Mouse (Mus musculus) C2C12 (cell line): ENCODE results near the gene Rdm1. TPM values are rescaled to one million over a fixed set of nuclear protein-coding genes. Genes with fewer than 3 reads are reported as not detected.

ENCODE experiments used
- H3K27me3 ChIP-seq: one replicate; pipeline ENCODE4 v1.6.1; 2011; ENCODE audit not compliant: control insufficient read depth, insufficient read depth, insufficient read length
- H3K36me3 ChIP-seq: one replicate; pipeline ENCODE4 v1.6.1; 2011; ENCODE audit not compliant: control insufficient read depth, insufficient read depth
- H3K4me3 ChIP-seq: one replicate; pipeline ENCODE4 v1.5.1; 2011; ENCODE audit warnings: mild to moderate bottlenecking, control low read depth; ENCODE audit not compliant: poor library complexity, insufficient read depth, severe bottlenecking
- H3K79me2 ChIP-seq: one replicate; pipeline ENCODE4 v1.6.1; 2011; ENCODE audit not compliant: control insufficient read depth, insufficient read depth
- H3K79me3 ChIP-seq: one replicate; pipeline ENCODE4 v1.6.1; 2011; ENCODE audit warnings: low read depth, control low read depth
- H3ac ChIP-seq: one replicate; pipeline ENCODE3; 2011; ENCODE audit warnings: low read depth; ENCODE audit not compliant: control insufficient read depth, insufficient read length
- CEBPB ChIP-seq: IDR thresholded peaks from one replicate; pipeline ENCODE4 v1.6.1; 2011; ENCODE audit warnings: low read depth, mild to moderate bottlenecking, control low read depth, moderate library complexity
- CTCF ChIP-seq: IDR thresholded peaks from one replicate; pipeline ENCODE4 v1.5.1; 2011; ENCODE audit not compliant: control insufficient read depth, insufficient read depth, insufficient read length
- FOSL1 ChIP-seq: IDR thresholded peaks from one replicate; pipeline ENCODE4 v1.8.0; 2011; ENCODE audit warnings: mild to moderate bottlenecking, low read length; ENCODE audit not compliant: poor library complexity, insufficient read depth, severe bottlenecking
- MAX ChIP-seq: IDR thresholded peaks from one replicate; pipeline ENCODE4 v1.6.1; 2011; ENCODE audit warnings: mild to moderate bottlenecking, control low read depth
- MYOD1 ChIP-seq: IDR thresholded peaks from one replicate; pipeline ENCODE4 v1.6.1; 2011; ENCODE audit warnings: low read depth; ENCODE audit not compliant: control insufficient read depth, insufficient read length
- MYOG ChIP-seq: IDR thresholded peaks from one replicate; pipeline ENCODE4 v1.6.1; 2011; ENCODE audit not compliant: control insufficient read depth, insufficient read length; ENCODE audit errors: extremely low read depth
- USF1 ChIP-seq: IDR thresholded peaks from one replicate; pipeline ENCODE4 v1.6.1; 2011; ENCODE audit warnings: low read depth, mild to moderate bottlenecking, control low read depth, moderate library complexity
- polyA plus RNA-seq: library from polyadenylated mRNA; unstranded; fragments of >200 nt; fragmentation: generic; extraction: Trizol; gene quantifications from one replicate; pipeline ENCODE4 v1.2.1, GENCODE M21; 2012; ENCODE audit warnings: missing spikeins

Gene Rdm1
- polyA plus RNA-seq, 1 experiment, result 9.5 TPM

DNA sequence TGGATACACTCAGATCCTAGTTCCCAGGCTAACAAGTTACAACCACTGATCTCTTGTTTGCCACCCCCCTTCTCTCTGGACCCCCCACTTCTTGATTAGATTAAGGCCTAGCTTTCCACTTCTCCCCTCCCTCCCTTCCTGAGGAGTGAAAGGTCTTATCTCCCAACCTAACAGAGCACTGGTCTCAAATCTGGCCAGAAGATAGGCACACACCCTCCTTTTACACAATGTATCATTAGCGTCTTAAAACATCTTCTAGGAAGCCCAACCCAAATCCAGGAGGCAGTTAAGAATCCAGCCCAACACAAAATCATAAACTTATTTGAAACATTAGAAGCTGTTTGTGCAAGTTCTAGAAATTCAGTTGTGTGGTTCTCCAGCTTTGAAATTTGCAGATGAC, 43.3 kb downstream of the Rdm1 start:
- no peaks in the 10 kb centered on the region for H3K27me3 ChIP-seq
- no peaks in the 10 kb centered on the region for H3K36me3 ChIP-seq
- no peaks in the 10 kb centered on the region for H3K79me2 ChIP-seq
- no peak overlapping the region for H3ac ChIP-seq
- no peak for TF ChIP-seq FOSL1
- no peak for TF ChIP-seq CEBPB
- no peak for TF ChIP-seq MYOD1
- TF ChIP-seq USF1, result no peak
- TF ChIP-seq MAX, result no peak
- no peak for TF ChIP-seq CTCF
- TF ChIP-seq MYOG, result no peak
- no peak overlapping the region for H3K4me3 ChIP-seq
- H3K79me3 ChIP-seq, result no peaks in the 10 kb centered on the region

DNA sequence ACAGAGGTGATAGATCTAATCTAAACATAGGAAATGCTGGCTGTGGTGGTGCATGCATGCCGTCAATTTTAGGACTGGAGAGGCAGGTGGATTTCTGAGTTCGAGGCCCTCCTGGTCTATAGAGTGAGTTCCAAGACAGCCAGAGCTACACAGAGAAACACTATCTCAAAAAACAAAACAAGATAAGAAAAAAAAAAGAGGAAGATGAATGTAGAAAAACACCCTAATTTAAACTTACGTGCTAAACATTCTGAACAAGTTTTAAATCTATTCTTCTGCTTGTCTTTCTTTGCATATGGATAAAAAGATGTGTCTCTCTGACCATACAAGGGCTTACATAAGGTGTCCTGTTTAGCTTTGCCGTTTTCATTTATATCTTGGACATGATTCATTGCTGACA, 44.3 kb downstream of the Rdm1 start:
- Histone ChIP-seq H3K4me3 (no peak overlapping the region), H3K36me3 (no peaks in the 10 kb centered on the region), H3K79me2 (no peaks in the 10 kb centered on the region), H3ac (no peak overlapping the region), H3K27me3 (no peaks in the 10 kb centered on the region), H3K79me3 (no peaks in the 10 kb centered on the region)
- TF ChIP-seq USF1 (no peak), MAX (no peak), CEBPB (no peak), CTCF (no peak), MYOG (no peak), FOSL1 (no peak), MYOD1 (no peak)

GRCm38 (mm10) chr11:101673010-101673642, 46.1 kb downstream of the Rdm1 start:
- no peaks in the 10 kb centered on the region for H3K36me3 ChIP-seq
- no peak overlapping the region for H3ac ChIP-seq
- TF ChIP-seq CTCF, result no peak
- no peak for TF ChIP-seq MAX
- no peak for TF ChIP-seq CEBPB
- TF ChIP-seq USF1, result no peak
- TF ChIP-seq FOSL1, result no peak
- no peak for TF ChIP-seq MYOD1
- no peak for TF ChIP-seq MYOG
- no peaks in the 10 kb centered on the region for H3K79me3 ChIP-seq
- no peaks in the 10 kb centered on the region for H3K79me2 ChIP-seq
- no peaks in the 10 kb centered on the region for H3K27me3 ChIP-seq
- no peak overlapping the region for H3K4me3 ChIP-seq

GRCm38 (mm10) chr11:101674106-101674505, 47.1 kb downstream of the Rdm1 start:
- Histone ChIP-seq H3K4me3 (no peak overlapping the region), H3K79me2 (no peaks in the 10 kb centered on the region), H3K36me3 (no peaks in the 10 kb centered on the region), H3K27me3 (no peaks in the 10 kb centered on the region), H3ac (no peak overlapping the region), H3K79me3 (no peaks in the 10 kb centered on the region)
- TF ChIP-seq MYOG, result no peak
- no peak for TF ChIP-seq MAX
- no peak for TF ChIP-seq USF1
- no peak for TF ChIP-seq CEBPB
- no peak for TF ChIP-seq MYOD1
- no peak for TF ChIP-seq FOSL1
- TF ChIP-seq CTCF, result no peak

DNA sequence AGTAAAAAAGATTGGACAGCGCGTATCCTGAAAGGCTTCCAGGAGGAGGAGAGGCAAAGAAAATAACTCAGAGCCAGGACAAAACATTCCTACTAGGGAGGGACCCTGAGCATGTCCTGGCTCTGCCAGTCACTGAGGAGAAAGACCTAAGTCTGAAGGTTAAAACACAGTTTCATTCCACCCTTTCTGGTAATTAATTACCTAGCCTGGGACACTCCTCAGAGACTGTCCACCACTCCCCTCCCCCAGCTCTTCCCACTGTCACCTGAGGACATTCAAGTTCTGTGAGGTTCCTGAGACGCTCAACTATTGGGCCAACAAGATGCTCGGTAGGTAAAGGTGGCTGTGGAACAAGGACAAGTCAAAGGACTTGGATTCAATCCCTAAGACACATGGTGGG, 48.4 kb downstream of the Rdm1 start:
- no peaks in the 10 kb centered on the region for H3K27me3 ChIP-seq
- TF ChIP-seq FOSL1 (no peak), MAX (no peak), MYOG (no peak), USF1 (no peak), MYOD1 (no peak), CEBPB (no peak), CTCF (no peak)
- no peaks in the 10 kb centered on the region for H3K36me3 ChIP-seq
- H3K4me3 ChIP-seq, result no peak overlapping the region
- H3K79me3 ChIP-seq, result no peaks in the 10 kb centered on the region
- H3ac ChIP-seq, result no peak overlapping the region
- no peaks in the 10 kb centered on the region for H3K79me2 ChIP-seq

GRCm38 (mm10) chr11:101677655-101678054, 50.7 kb downstream of the Rdm1 start:
- Histone ChIP-seq H3K79me3 (no peaks in the 10 kb centered on the region), H3ac (no peak overlapping the region), H3K4me3 (no peak overlapping the region), H3K79me2 (no peaks in the 10 kb centered on the region), H3K27me3 (no peaks in the 10 kb centered on the region), H3K36me3 (no peaks in the 10 kb centered on the region)
- TF ChIP-seq CEBPB (no peak), FOSL1 (no peak), MAX (no peak), USF1 (no peak), MYOG (no peak), CTCF (no peak)

DNA sequence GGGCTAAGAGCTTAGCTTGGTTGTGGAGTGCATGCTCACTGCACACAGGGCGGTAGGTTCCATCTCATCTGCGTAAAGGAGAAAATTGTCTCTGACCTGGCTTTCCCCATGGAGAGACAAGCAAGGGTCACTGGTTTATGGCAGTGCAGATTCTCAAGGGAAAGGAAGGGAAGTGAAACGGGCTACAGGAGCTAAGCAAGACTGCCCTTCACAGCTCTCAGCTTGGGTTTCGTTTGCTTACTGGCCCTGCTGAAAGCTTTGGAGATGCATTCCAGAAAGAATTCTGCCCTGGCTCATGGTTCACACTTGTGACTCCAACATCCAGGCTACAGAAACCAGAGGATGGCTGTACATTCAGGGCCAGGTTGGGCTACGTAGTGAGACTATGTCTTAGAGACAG, 51.8 kb downstream of the Rdm1 start:
- Histone ChIP-seq H3K79me2 (no peaks in the 10 kb centered on the region), H3K79me3 (no peaks in the 10 kb centered on the region), H3K27me3 (no peaks in the 10 kb centered on the region), H3K36me3 (no peaks in the 10 kb centered on the region), H3ac (no peak overlapping the region), H3K4me3 (no peak overlapping the region)
- TF ChIP-seq MYOG, result no peak
- TF ChIP-seq CEBPB, result no peak
- no peak for TF ChIP-seq MYOD1
- TF ChIP-seq MAX, result no peak
